Mouse (Mus musculus) granulocyte monocyte progenitor cell, adult 5-6 weeks (primary cell): ENCODE results near the gene Ttc25. TPM values are rescaled to one million over a fixed set of nuclear protein-coding genes. Genes with fewer than 3 reads are reported as not detected.
"Not testable (repeated sequence)": the region's sequence is repeated elsewhere in the genome, so short reads cannot be mapped to it uniquely, and the experiment has no call there.

Experiments used
- ATAC-seq: replicated peaks from 2 replicates; pipeline ENCODE4 v1.8.0; 2016; ENCODE audit warnings: mild to moderate bottlenecking, moderate TSS enrichment, inconsistent platforms; ENCODE audit not compliant: poor library complexity, severe bottlenecking
- total RNA-seq, 2 experiments: library from RNA; stranded (forward) in 1 of 2; stranded (reverse) in 1 of 2; fragments of 200-712, 200-1000 nt in 1 of 2; fragments of >200 nt in 1 of 2; fragmentation: Nextera tagmentation in 1 of 2; gene quantifications; 2 replicates each; pipeline ENCODE4 v1.2.3; 2014 to 2017

Gene Ttc25
- total RNA-seq, 2 experiments from 2014 or later, result 0.31 to 3.7 TPM

DNA sequence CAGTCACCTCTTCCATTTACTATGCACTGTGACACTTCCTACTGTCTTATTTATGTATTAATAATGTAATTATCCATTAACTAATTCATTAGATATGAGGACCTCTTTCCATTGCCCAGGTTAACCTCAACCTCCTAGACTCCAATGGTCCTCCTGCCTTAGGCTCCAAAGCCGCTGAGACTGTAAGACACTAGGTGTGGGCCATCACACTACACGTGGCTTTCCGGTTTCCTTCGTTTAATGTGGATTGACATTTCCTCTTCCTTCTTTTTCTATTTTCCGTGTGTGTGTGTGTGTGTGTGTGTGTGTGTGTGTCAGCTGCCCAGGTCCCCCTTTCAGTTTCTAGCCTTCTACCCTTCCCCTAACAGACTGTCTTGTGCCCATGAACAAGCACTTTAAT lies 21.8 kb downstream of the Ttc25 start:
- peak; percentile 20; the same call in 1 of the 2 replicates for ATAC-seq

DNA sequence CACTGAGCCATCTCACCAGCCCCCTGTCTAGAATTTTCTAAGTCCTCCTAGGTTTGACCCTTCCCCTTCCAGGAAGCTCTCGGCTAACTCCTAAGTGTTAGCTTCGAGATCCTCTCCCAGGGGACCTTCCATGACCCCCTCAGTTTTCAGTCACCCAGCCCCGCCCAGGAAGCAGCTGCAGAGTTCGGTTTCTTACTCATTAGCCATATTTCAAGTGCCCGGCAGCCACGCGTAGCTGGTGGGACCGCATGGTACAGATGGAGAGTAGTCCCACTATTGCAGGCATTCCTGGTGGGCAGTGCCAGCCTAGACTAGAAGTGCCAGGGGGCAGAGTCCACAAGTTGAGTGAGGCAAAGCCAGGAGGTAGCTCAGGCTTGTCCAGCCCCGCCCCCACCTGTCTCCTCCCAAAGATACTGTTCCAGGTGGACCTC lies 22.4 kb downstream of the Ttc25 start:
- ATAC-seq, result peak; percentile 45

DNA sequence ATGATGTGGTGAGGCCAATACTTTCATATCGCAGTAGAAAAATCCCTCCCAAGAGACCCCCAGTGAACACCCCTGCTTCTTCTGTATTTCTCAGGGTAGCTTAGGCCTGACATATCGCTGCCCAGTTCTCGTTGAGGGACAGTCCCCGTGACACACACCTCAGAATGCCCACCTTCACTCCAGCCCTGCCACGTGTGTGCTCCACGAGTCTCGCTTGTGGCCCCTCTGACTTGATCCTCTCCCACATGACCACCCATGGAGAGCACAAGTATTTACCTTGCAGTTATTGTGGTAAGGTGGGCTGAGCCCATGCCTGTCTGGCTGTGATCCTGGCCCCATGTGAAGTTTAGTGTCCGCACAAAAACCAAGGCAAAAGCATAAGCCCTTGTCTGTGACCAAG lies 23.3 kb downstream of the Ttc25 start:
- ATAC-seq, result no peak

DNA sequence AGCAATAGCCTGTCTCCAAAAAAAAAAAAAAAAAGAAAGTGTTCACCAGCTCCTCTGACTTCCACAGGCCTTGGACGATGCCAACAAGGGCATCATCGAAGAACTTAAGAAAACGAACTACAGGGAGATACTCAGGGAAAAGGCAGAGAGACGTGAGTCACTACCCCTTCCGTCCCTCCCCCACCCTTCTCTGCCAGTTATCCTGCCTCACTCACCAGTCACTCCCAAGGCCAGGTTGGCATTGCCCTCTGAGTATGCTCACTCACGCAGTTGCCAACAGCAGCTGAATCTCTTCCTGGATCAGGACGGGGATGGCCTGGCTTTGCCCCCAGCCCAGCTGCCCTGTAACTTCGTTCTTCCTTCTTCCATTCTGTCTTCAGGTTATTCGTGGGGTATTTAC lies 24.4 kb downstream of the Ttc25 start:
- ATAC-seq, result no peak

DNA sequence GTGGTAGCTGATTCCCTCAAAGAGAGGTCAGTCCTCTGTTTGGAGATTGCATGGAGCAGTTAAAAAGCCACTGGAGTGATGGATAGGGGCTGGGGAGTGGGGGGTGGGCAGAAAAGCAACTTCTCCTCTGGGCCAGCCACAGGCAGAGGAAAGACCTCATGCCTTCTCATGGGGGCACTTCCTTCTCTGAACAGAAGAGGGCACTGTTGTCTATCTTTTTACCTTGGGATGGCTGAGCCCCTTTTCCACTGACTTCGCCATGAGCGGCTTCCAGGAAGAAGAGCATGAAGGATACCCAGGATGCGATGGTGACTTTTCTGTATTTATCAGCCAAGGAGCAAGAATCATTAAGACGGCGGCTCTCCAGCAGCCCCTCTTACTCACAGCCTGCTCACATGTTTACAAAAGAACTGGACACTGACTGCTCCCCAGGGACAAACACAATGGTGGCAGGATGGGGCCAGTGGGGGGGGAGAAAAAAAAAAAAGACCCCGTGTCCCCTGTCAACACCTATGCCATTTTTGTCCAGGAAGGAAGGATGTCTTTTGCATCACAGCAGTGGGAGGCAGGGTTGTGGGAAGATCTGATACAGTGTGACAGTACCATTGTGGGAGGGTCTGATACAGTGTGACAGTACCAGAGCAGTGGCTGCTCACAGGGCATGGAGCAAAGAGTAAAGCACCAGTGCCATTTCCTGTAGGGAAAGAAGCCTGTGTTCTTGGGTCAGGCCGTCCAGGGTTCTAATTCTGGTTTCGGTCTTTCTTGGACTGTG lies 25.2 kb downstream of the Ttc25 start:
- peak; percentile 43 for ATAC-seq

DNA sequence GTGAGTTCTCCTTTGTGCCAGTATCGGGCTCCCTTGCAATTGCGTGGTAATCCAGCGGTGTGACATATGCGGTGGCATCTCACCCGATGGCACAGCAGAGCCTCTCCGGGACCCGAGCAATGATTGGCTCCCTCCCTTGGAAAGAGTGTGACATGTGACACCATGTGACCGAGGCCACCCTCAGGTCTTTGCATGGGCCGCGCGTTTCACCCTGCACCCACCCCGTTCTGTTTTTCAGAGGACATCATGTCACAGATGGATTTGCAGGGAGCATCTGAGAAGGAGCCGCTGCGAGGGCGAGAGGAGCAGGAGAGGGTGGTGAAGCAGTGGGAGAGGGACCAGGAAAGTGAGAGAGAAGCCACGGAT lies 25.8 kb downstream of the Ttc25 start:
- ATAC-seq, result peak; percentile 53

DNA sequence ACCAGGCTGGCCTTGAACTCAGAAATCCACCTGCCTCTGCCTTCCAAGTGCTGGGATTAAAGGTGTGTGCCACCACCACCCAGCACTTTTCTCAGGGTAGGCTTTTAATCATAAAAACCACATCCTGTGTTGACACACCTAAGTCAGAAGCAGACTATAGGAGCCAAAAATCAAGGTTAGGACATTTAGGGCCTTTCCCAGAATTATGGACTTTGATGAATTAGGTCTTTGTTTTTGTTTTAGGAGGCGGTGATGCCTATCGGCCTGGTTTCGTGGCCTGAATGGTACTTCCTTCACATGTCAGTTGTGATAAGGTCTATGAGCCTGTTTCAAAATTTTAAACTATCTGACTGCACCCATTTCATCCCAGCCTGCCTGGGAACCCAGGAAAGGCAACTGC lies 28.8 kb downstream of the Ttc25 start:
- ATAC-seq, result no peak

DNA sequence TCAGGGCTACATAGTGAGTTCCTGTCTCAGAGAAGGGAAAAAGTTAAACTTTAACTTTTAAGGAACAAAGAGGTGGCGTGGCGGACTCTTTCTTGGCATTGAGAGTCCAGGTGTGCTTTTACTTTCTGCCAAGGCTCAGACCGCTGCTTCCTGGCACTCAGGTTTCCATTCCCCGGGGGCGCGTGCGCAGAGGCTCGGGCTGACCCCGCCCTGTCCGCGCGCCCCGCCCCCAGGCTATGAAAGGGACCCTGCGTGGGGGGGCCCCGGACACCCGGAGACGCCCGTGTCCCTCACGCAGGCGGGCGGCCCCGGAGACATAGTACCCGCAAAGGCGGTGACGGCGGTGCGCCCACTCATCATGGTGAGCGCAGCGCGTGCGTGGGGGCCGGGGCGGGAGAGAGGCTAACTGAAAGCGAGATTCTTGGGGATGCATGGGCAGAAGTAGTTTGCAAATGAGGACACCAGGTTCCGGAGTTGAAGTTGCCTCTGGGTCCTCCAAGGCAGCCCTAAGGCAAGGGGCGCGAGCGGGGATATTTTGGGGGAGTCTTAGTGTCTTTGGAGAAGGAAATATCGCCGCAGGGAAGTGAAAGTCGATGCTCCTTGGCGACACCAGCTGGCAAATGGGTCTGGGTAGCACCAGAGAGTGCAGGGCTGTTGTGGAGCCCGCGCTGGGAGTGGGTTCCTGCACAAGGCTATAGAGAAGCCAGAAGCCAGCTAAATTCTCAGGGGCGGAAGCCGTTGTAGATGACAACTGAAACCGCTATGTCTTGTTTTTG lies 29.5 kb downstream of the Ttc25 start, which contains the start of gene Cnp:
Gene Cnp (plus strand): TSS at position 197 of the 776 bp plus-strand sequence.
- ATAC-seq, result peak; percentile 62

DNA sequence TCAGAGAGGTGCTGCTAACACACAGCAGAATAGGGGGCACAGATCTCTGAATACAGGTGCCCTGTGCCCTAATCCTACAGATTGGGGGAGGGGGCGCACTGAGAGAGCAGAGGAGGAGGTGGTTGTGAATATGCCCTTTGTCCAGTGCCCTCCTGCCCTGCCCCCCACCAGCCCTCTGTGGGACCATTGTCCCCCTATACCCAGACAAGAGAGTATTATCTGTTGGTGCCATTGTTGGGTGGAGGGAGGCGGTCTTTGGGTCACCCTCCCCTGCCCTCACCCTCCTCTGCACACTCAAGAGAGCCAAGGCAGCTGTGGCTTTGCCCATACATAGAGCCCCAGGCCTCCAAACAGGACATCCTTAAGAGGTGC lies 30.1 kb downstream of the Ttc25 start:
- no peak for ATAC-seq

DNA sequence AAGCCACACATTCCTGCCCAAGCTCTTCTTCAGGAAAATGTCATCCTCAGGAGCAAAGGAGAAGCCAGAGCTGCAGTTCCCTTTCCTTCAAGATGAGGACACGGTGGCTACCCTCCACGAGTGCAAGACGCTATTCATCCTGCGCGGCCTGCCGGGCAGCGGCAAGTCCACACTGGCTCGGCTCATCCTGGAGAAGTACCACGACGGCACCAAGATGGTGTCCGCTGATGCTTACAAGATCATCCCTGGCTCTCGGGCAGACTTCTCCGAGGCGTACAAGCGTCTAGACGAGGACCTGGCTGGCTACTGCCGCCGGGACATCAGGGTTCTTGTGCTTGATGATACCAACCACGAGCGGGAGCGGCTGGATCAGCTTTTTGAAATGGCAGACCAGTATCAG lies 30.8 kb downstream of the Ttc25 start:
- ATAC-seq, result no peak

DNA sequence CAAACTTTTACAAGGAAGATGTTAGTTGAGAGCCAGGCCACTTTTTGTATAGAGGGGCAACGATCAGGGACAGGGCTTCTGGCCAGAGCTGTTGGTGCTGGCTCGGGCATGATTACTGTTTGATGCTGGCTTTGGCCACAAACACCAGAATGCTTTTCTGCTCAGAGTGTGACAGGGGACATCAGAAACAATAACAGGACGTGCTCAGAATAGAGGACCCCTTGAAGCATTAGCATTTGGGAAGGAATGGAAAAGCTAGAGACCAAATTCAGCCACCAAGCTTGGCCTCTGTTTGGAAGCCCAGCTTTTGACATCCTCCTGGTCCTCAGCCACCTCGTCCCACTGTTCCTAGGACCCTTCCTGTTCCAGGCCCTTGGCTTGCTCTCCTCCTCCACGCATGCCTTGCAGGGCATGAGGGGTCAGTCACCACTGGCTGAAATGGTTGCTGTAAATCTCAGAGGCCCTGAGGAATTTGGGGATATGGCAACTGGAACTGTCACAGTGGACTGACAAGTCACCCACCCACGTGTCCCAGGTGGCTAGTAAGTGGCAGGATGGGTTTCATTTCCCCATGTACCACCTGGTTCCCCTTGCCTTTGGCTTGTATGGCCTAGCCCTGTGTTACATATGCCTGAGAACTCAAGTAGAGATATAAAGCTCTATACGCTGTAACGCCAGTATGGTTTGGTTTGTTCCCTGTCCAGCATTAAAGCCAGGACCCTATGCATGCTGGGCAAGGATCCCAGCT lies 32.6 kb downstream of the Ttc25 start:
- ATAC-seq, result no peak

DNA sequence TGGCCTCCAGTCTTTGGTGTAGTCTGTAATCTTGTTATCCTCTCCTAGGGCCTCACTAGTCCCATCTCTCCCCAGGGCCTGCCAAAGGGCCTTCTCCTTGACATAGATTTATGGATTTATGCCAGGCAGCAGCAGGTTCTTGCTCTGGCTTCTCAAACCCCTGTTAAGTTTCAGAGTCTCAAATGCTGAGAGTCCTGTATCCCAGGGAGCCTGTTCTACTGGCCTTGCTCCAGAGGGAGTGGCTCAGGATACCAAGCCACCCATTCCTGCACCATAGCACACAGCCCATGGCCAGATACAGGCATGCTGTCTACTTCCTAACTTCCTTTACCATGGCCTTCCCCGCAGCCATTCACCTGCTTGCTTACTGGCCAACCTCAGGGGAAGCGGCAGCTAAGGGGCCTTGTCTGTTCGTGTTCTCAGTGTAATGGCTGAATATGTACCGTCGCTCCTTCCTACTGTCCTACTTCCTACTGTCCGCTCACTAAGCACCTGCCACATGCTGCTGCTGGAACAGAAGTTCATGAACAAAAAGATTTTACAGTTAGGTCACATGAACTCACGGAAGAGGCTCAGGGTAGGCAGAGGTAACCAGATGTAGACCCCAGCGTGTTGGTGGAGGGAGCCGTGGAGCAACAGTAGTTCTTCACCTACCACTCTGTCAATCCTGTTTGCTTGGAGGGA lies 33.9 kb downstream of the Ttc25 start:
- no peak for ATAC-seq

DNA sequence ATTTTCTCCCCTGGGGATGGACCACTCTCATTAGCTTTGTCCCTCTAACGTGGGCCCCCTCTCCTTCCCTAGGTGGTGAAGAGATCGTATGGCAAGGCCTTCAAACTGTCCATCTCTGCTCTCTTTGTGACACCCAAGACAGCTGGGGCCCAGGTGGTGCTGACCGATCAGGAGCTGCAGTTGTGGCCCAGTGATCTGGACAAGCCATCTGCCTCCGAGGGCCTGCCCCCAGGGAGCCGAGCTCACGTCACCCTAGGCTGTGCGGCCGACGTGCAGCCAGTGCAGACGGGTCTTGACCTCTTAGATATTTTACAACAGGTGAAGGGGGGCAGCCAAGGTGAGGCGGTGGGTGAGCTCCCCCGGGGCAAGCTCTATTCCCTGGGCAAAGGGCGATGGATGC lies 34.9 kb downstream of the Ttc25 start:
- no peak for ATAC-seq

DNA sequence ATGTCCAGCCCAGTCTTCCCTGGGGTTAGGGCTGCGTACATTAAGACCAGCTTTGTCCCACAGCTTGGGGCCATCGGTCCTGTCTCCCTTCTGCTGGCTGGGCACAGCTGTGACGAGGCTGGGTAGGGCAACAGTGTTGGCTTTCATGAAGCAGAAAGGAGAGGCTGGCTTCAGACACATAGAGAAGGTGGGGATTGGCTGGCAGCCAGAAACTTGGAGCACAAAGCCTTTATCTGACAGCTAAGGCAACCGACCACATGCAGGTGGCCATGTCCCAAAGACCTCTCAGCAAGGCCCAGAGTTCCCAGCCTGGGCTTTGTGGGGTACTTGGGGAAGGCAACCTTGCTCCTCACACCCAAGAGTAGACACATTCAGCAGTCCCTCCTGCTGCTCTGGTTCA lies 36.3 kb downstream of the Ttc25 start:
- ATAC-seq, result no peak

DNA sequence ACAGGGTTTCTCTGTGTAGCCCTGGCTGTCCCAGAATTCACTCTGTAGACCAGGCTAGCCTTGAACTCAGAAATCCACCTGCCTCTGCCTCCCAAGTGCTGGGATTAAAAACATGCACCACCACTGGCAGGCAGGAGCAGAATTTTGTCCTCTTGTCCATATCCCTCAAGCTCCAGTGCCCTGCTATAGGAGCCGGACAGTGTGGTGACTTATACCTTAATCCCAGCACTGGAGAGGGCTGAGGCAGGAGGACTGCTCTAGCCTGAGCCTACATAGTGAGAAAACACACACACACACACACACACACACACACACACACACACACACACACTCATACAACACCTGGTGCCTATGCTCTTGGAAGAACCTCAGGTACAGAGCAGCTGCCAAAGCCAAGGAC lies 37.0 kb downstream of the Ttc25 start:
- not testable (repeated sequence) for ATAC-seq

DNA sequence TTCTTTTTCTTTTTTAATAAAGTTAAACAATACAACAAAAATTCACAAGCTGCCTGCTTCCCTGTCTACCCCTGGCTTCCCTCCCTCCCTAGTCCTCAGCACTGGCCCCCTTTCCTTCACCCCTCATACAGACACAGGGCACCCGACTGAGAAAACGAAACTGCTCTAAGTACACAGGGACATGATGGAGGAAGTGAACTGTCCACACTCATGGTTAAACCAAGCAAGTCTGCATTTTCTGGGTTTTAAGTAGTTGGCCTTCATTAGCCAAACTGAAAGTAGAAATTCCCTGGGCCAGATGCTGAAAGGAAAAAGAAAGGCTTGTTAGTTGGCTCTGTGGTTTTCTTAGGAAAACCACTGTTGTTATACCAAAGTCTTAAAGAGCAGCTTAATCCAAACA lies 37.4 kb downstream of the Ttc25 start:
- peak; percentile 43; the same call in 1 of the 2 replicates for ATAC-seq

DNA sequence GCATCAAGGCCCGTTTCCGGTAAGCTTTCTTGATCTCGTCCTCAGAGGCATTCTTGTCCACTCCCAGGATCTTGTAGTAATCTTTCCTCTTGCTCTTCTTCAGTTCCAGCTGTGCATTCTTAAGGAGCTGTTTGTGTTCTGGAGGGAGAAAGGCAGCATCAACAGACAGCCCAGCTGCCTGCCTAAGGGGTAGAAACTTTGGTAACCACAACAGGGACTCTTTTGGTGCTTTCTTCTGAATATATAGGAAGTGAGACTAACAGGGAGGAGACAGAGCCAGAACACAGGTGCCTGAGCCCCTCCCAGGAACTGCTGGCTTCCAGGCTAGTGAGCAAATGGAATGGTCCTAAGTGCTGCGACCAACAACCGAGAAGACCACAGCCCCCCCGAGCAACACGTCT lies 39.2 kb downstream of the Ttc25 start:
- ATAC-seq, result peak; percentile 88

DNA sequence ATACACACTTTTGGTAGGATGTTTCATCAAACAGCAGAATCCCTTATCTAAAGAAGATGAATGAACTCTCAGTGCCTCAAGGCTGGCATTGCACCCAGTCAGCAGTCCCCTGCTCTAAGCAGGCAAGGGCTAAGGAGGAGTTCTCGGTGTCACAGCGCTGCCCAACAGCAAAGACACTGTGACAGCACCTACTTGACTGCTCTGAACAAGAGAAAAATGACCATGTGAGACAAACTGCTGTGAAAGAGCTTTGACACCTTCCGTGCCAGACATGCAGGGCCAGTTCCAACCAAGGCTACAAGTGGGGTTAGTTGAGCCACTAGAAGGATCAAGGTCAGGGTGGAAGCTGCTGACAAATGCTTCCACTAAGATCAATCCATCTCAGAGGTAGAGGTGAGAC lies 39.7 kb downstream of the Ttc25 start:
- no peak for ATAC-seq

DNA sequence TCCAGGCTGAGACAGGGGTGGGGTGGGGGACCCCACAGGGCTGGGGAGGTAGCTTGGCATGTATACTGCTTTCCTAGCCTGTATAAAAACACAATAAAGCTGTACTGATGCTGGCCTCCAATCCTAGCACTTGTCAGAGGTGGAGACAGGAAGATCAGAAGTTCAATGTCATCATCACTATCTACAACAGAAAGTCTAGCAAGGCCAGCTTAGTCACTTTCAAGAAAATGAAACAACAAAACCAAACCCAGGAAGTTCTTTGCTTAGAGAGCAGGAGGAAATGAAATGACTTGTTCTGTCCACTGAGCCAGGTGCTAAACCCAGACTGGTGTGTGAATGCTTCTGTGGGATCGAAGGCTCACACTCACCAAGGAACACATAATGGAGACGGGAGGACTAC lies 43.1 kb downstream of the Ttc25 start:
- ATAC-seq, result no peak

DNA sequence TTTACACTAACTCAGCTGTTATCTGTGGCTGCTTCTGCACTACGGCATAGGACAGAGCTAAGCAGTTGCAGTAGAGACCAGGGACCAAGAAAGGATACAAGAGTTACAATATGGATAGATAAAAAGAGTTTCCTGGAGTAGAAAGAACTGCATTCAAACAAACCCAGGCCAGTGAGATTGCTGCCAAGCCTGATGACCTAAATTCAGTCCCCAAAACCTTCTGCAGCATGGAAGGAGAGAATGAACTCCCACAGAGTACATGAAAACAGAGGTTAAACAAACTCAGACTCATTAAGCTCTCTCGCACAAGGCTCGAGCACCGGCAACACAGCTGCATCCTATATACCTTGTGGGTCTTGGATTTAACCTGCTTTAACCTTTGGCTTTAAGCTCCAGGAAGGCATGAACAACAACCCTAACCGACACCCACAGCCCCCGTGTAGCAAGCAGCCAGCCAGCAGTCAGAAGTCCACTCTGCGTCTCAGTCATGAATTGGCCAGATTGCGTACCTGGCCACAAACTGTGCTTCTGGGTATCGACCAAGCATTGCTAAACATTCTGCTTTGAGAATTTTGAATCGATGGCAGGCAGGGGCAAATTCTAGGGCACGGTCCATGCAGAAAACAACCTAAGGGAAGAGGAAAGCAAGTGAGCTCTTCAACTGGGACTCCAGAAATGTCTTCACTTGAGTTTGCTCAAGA lies 47.1 kb downstream of the Ttc25 start:
- no peak for ATAC-seq
